Mouse (Mus musculus) ES-E14 (cell line): Measurements from ENCODE around the gene 2310046K23Rik. TPM values are rescaled to one million over a fixed set of nuclear protein-coding genes. Genes with fewer than 3 reads are reported as not detected.

ENCODE experiments used
- DNase-seq: peaks from one replicate; pipeline ENCODE4 v3.0.0-alpha.2; 2013; ENCODE audit warnings: low read depth, low spot score
- H3K27ac ChIP-seq: 2 replicates; pipeline ENCODE4 v1.5.1; 2012; ENCODE audit warnings: low read depth, mild to moderate bottlenecking, low read length, moderate library complexity, mixed read lengths; ENCODE audit not compliant: poor library complexity, insufficient read depth, severe bottlenecking
- H3K36me3 ChIP-seq: 2 replicates; pipeline ENCODE4 v1.6.1; 2012; ENCODE audit warnings: mild to moderate bottlenecking, low read length, moderate library complexity, mixed read lengths; ENCODE audit not compliant: control insufficient read depth, poor library complexity, insufficient read depth, severe bottlenecking
- H3K4me1 ChIP-seq, 2 experiments: fragments of 150-350 bp in 1 of 2; sonication (generic) in 1 of 2; 2 replicates each; pipeline ENCODE4 v1.6.1; 2012; ENCODE audit warnings: low read length in 2 of 2, mild to moderate bottlenecking in 1 of 2, mixed read lengths in 1 of 2; ENCODE audit not compliant: control insufficient read depth in 2 of 2, insufficient read depth in 2 of 2, poor library complexity in 1 of 2
- H3K4me3 ChIP-seq, 2 experiments: fragments of 150-350 bp in 1 of 2; sonication (generic) in 1 of 2; 2 replicates each; pipeline ENCODE4 v1.5.1; 2012; ENCODE audit warnings: low read length in 2 of 2, low read depth in 1 of 2, mild to moderate bottlenecking in 1 of 2, mixed read lengths in 1 of 2; ENCODE audit not compliant: insufficient read depth in 1 of 2, poor library complexity in 1 of 2, severe bottlenecking in 1 of 2
- H3K9ac ChIP-seq: 2 replicates; pipeline ENCODE4 v1.6.1; 2012; ENCODE audit warnings: low read depth, mild to moderate bottlenecking, low read length, mixed read lengths; ENCODE audit not compliant: poor library complexity, insufficient read depth, severe bottlenecking
- H3K9me3 ChIP-seq: fragments of 150-350 bp; sonication (generic); 2 replicates; pipeline ENCODE4 v1.6.1; 2012; ENCODE audit warnings: low read depth, mild to moderate bottlenecking, low read length; ENCODE audit not compliant: control insufficient read depth, insufficient read depth
- CHD2 ChIP-seq: IDR thresholded peaks from 2 replicates; pipeline ENCODE4 v1.6.1; 2014; ENCODE audit warnings: mild to moderate bottlenecking, low read depth, low read length, inconsistent platforms
- HCFC1 ChIP-seq: IDR thresholded peaks from 2 replicates; pipeline ENCODE4 v1.6.1; 2012; ENCODE audit warnings: low read length, inconsistent platforms, borderline replicate concordance; ENCODE audit not compliant: insufficient read depth
- MAFK ChIP-seq: IDR thresholded peaks from 2 replicates; pipeline ENCODE4 v1.6.1; 2014; ENCODE audit warnings: mild to moderate bottlenecking, low read depth, low read length, inconsistent platforms; ENCODE audit not compliant: insufficient read depth
- ZC3H11A ChIP-seq: IDR thresholded peaks from 2 replicates; pipeline ENCODE4 v1.6.1; 2012; ENCODE audit warnings: low read depth, mild to moderate bottlenecking, inconsistent platforms, low read length, borderline replicate concordance
- ZNF384 ChIP-seq: IDR thresholded peaks from 2 replicates; pipeline ENCODE4 v1.6.1; 2012; ENCODE audit warnings: low read depth, low read length, inconsistent platforms
- in situ Hi-C, 2 experiments: fragments of 600-800 bp; cut with MboI; formaldehyde crosslinking; loops; one replicate each; pipeline ENCODE4 v1.15.1; 2025; ENCODE audit warnings: low sequenced_read_pairs in 2 of 2, inconsistent platforms in 1 of 2; ENCODE audit not compliant: unreplicated experiment in 2 of 2
- total RNA-seq: library from RNA; depleted of rRNA; stranded (reverse); fragments of 300-350 nt; gene quantifications from 2 replicates; pipeline ENCODE4 v1.2.3, GENCODE M21; 2012; rRNA removed

2310046K23Rik gene
- total RNA-seq, 1 experiment, result not detected

GRCm38 (mm10) chr3:92486307-92486706 is 48.0 kb downstream of the 2310046K23Rik start:
- Histone ChIP-seq H3K4me1 (peaks cover 0 to 3% of the 10 kb centered on the region in 2 experiments; a peak in 1 of 4 replicates), H3K4me3 (no peak overlapping the region), H3K9ac (no peak overlapping the region), H3K9me3 (no peaks in the 10 kb centered on the region), H3K36me3 (no peaks in the 10 kb centered on the region), H3K27ac (no peak overlapping the region)
- no peak for TF ChIP-seq MAFK
- TF ChIP-seq HCFC1, result no peak
- no peak for TF ChIP-seq ZNF384
- no peak for TF ChIP-seq CHD2
- TF ChIP-seq ZC3H11A, result no peak
- no peak for DNase-seq
- in situ Hi-C loops, result no loop called here

GRCm38 (mm10) chr3:92485863-92486262 is 48.4 kb downstream of the 2310046K23Rik start, which contains the start of gene Sprr1a:
Gene Sprr1a, minus strand, starts transcription at chr3:92485895.
- in situ Hi-C loops, result no loop called here
- Histone ChIP-seq H3K9ac (no peak within 1 kb of the TSS), H3K4me1 (peaks cover 0 to 3% of the 10 kb centered on the region in 2 experiments; a peak in 1 of 4 replicates), H3K27ac (no peak within 1 kb of the TSS), H3K4me3 (no peak within 1 kb of the TSS), H3K36me3 (no peaks in the 10 kb centered on the region), H3K9me3 (no peaks in the 10 kb centered on the region)
- TF ChIP-seq ZC3H11A (no peak), HCFC1 (no peak), ZNF384 (no peak), MAFK (no peak), CHD2 (no peak)
- no peak for DNase-seq

Other genes with a start within 250 kb of the 2310046K23Rik start
- not detected in 2 replicates for gene Sprr2a3, start 249.1 kb downstream of the 2310046K23Rik start, total RNA-seq
- not detected in 2 replicates for gene Sprr2b, start 217.9 kb downstream of the 2310046K23Rik start, total RNA-seq
- gene Sprr2d, start 195.4 kb downstream of the 2310046K23Rik start, total RNA-seq, result not detected in 2 replicates
- not detected in 2 replicates for gene Sprr2e, start 182.4 kb downstream of the 2310046K23Rik start, total RNA-seq
- not detected in 2 replicates for gene Sprr2f, start 169.3 kb downstream of the 2310046K23Rik start, total RNA-seq
- gene Sprr2h, start 148.8 kb downstream of the 2310046K23Rik start, total RNA-seq, result not detected in 2 replicates
- not detected in 2 replicates for gene Sprr2i, start 126.5 kb downstream of the 2310046K23Rik start, total RNA-seq
- not detected in 2 replicates for gene Sprr2j-ps, start 116.4 kb downstream of the 2310046K23Rik start, total RNA-seq
- 8.2 and 16.7 TPM in 2 replicates for gene Gm9774, start 105.1 kb downstream of the 2310046K23Rik start, total RNA-seq
- 1.7 TPM in 1 of 2 replicates, not detected in the other for gene Sprr2k, start 101.9 kb downstream of the 2310046K23Rik start, total RNA-seq
- gene Sprr1b, start 95.7 kb downstream of the 2310046K23Rik start, total RNA-seq, result not detected in 2 replicates
- not detected in 2 replicates for gene Sprr3, start 75.8 kb downstream of the 2310046K23Rik start, total RNA-seq
- 0.32 TPM in 1 of 2 replicates, not detected in the other for gene Sprr1a, start 48.6 kb downstream of the 2310046K23Rik start, total RNA-seq
- gene Sprr4, start 34.0 kb downstream of the 2310046K23Rik start, total RNA-seq, result not detected in 2 replicates
- 0.21 and 0.45 TPM in 2 replicates for gene Ivl, start 39.2 kb upstream of the 2310046K23Rik start, total RNA-seq
- not detected in 2 replicates for gene Smcp, start 54.5 kb upstream of the 2310046K23Rik start, total RNA-seq
- not detected in 2 replicates for gene 2210017I01Rik, start 73.0 kb upstream of the 2310046K23Rik start, total RNA-seq
- gene Lce6a, start 87.1 kb upstream of the 2310046K23Rik start, total RNA-seq, result not detected in 2 replicates
- gene Lce1a1, start 113.8 kb upstream of the 2310046K23Rik start, total RNA-seq, result not detected in 2 replicates
- not detected in 2 replicates for gene Lce1b, start 122.4 kb upstream of the 2310046K23Rik start, total RNA-seq
- not detected in 2 replicates for gene Lce1a2, start 135.8 kb upstream of the 2310046K23Rik start, total RNA-seq
- gene Lce1c, start 144.7 kb upstream of the 2310046K23Rik start, total RNA-seq, result not detected in 2 replicates
- gene Lce1d, start 152.7 kb upstream of the 2310046K23Rik start, total RNA-seq, result not detected in 2 replicates
- gene Lce1e, start 174.6 kb upstream of the 2310046K23Rik start, total RNA-seq, result not detected in 2 replicates
- gene Lce1f, start 185.8 kb upstream of the 2310046K23Rik start, total RNA-seq, result not detected in 2 replicates
- not detected in 2 replicates for gene Gm38119, start 204.6 kb upstream of the 2310046K23Rik start, total RNA-seq
- gene Lce1g, start 217.8 kb upstream of the 2310046K23Rik start, total RNA-seq, result not detected in 2 replicates
- 4.7 TPM in 1 of 2 replicates, not detected in the other for gene Lce1h, start 230.6 kb upstream of the 2310046K23Rik start, total RNA-seq
- gene Lce1i, start 244.4 kb upstream of the 2310046K23Rik start, total RNA-seq, result not detected in 2 replicates